Mouse (Mus musculus) midbrain, embryonic 13.5 days (tissue): ENCODE results near the gene Epha7. TPM values are rescaled to one million over a fixed set of nuclear protein-coding genes. Genes with fewer than 3 reads are reported as not detected.
A peak's percentile ranks its signal among the peaks of the same experiment; 100 is the strongest.

Source experiments
- ATAC-seq: fragments of 200-750 bp; cut with Nextera tagmentation; 2 replicates; pipeline ENCODE4 v1.8.0; 2017; ENCODE audit warnings: mild to moderate bottlenecking, moderate TSS enrichment, moderate library complexity
- H3K27ac ChIP-seq: fragments of 300-500 bp; sonication (generic); 2 replicates; pipeline ENCODE4 v1.5.1; 2015; ENCODE audit warnings: inconsistent platforms, mild to moderate bottlenecking, moderate library complexity
- H3K27me3 ChIP-seq: fragments of 300-500 bp; sonication (generic); 2 replicates; pipeline ENCODE4 v1.6.1; 2015; ENCODE audit warnings: mild to moderate bottlenecking, inconsistent platforms
- H3K36me3 ChIP-seq: fragments of 300-500 bp; sonication (generic); 2 replicates; pipeline ENCODE4 v1.6.1; 2015; ENCODE audit warnings: mild to moderate bottlenecking, inconsistent platforms
- H3K4me1 ChIP-seq: fragments of 300-500 bp; sonication (generic); replicated peaks from 2 replicates; pipeline ENCODE4 v1.6.1; 2015; ENCODE audit warnings: inconsistent platforms
- H3K4me2 ChIP-seq: fragments of 300-500 bp; sonication (generic); replicated peaks from 2 replicates; pipeline ENCODE4 v1.6.1; 2015; ENCODE audit warnings: moderate library complexity, mild to moderate bottlenecking, inconsistent platforms
- H3K4me3 ChIP-seq: fragments of 300-500 bp; sonication (generic); replicated peaks from 2 replicates; pipeline ENCODE4 v1.5.1; 2015; ENCODE audit warnings: mild to moderate bottlenecking, inconsistent platforms
- H3K9ac ChIP-seq: fragments of 300-500 bp; sonication (generic); replicated peaks from 2 replicates; pipeline ENCODE4 v1.6.1; 2015; ENCODE audit warnings: mild to moderate bottlenecking, inconsistent platforms
- H3K9me3 ChIP-seq: fragments of 300-500 bp; sonication (generic); 2 replicates; pipeline ENCODE4 v1.6.1; 2016; ENCODE audit warnings: mild to moderate bottlenecking, inconsistent platforms
- WGBS: fragments of 180-500 bp; shearing (Covaris S2); methylation state at CpG from one replicate; pipeline ENCODE4 v1.1.7; 2015; 5-methylcytosine and 5-hydroxymethylcytosine counted together
- polyA plus RNA-seq: library from polyadenylated mRNA; unstranded; fragments of >200 nt; fragmentation: Nextera tagmentation; extraction: Ambion mirVana; gene quantifications from 2 replicates; pipeline ENCODE4 v1.2.1, GENCODE M21; 2015

The Epha7 gene
- polyA plus RNA-seq, 1 experiment from 2014 or later: 69.2 TPM

GRCm38 (mm10) chr4:28960889-28961560, 148.1 kb downstream of the Epha7 start:
- Histone ChIP-seq H3K27ac (no peak overlapping the region), H3K4me3 (no peak overlapping the region), H3K27me3 (peaks cover 9% of the 10 kb centered on the region), H3K9me3 (no peaks in the 10 kb centered on the region), H3K36me3 (0 out of 2 replicates have a peak, but pooled peaks cover 5% of the 10 kb centered on the region), H3K9ac (no peak overlapping the region), H3K4me2 (no peak overlapping the region), H3K4me1 (no peaks in the 10 kb centered on the region)
- WGBS: 81% methylated on average over 9 of the region's 9 CpGs
- ATAC-seq: no peak

- Histone ChIP-seq H3K4me3 (no peak overlapping the region), H3K27me3 (peaks cover 28% of the 10 kb centered on the region), H3K9me3 (no peaks in the 10 kb centered on the region), H3K4me1 (peaks cover 7% of the 10 kb centered on the region; the same call in 1 of the 2 replicates), H3K36me3 (0 out of 2 replicates have a peak, but pooled peaks cover 5% of the 10 kb centered on the region), H3K4me2 (no peak overlapping the region), H3K27ac (no peak overlapping the region), H3K9ac (no peak overlapping the region)
- WGBS: 27% methylated on average over 3 of the region's 3 CpGs
- ATAC-seq: peak; percentile 40; the same call in 1 of the 2 replicates
Observed at GRCm38 (mm10) chr4:28967584-28968315, 154.8 kb downstream of the Epha7 start.

GRCm38 (mm10) chr4:28998462-28999286, 185.7 kb downstream of the Epha7 start:
- Histone ChIP-seq H3K36me3 (no peaks in the 10 kb centered on the region), H3K27me3 (no peaks in the 10 kb centered on the region), H3K4me3 (no peak overlapping the region), H3K9ac (no peak overlapping the region), H3K4me2 (no peak overlapping the region), H3K4me1 (no peaks in the 10 kb centered on the region), H3K9me3 (no peaks in the 10 kb centered on the region), H3K27ac (no peak overlapping the region)
- ATAC-seq: no peak
- 73% methylated on average over 3 of the region's 3 CpGs for WGBS

GRCm38 (mm10) chr4:28999287-28999595, 186.3 kb downstream of the Epha7 start:
- H3K4me1 ChIP-seq: no peaks in the 10 kb centered on the region
- no peak overlapping the region for H3K4me3 ChIP-seq
- H3K9me3 ChIP-seq: no peaks in the 10 kb centered on the region
- H3K4me2 ChIP-seq: no peak overlapping the region
- WGBS: 86% methylated on average over 2 of the region's 2 CpGs
- no peak overlapping the region for H3K27ac ChIP-seq
- ATAC-seq: no peak
- H3K36me3 ChIP-seq: no peaks in the 10 kb centered on the region
- H3K9ac ChIP-seq: no peak overlapping the region
- no peaks in the 10 kb centered on the region for H3K27me3 ChIP-seq

DNA sequence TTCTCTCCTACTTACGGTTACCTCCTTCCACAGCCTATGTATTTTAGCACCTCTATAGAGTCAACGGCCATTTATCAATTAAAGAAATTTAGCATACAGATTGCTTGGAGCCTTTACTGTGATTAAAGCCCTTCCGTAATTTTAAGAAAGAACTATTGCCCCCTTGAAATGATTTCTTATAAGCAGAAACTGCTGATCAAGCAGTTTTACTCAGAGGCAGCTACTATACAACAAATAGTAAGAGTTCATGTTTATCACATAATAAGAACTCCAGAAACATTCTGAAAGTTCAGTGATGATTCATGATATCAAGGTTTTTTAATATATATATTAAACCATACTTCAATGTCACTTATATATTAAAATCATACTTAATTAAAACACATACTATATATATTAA, 197.4 kb downstream of the Epha7 start:
- Histone ChIP-seq H3K4me3 (no peak overlapping the region), H3K27me3 (no peaks in the 10 kb centered on the region), H3K4me1 (no peaks in the 10 kb centered on the region), H3K4me2 (no peak overlapping the region), H3K9me3 (no peaks in the 10 kb centered on the region), H3K27ac (no peak overlapping the region), H3K9ac (no peak overlapping the region), H3K36me3 (no peaks in the 10 kb centered on the region)
- 92% methylated on average over 3 of the region's 3 CpGs for WGBS
- ATAC-seq: no peak
